Mouse (Mus musculus): ENCODE results near the gene Fbxl20. TPM values are rescaled to one million over a fixed set of nuclear protein-coding genes. Genes with fewer than 3 reads are reported as not detected.

Fbxl20 gene
- polyA plus RNA-seq, 1 experiment = 15.4 TPM

DNA sequence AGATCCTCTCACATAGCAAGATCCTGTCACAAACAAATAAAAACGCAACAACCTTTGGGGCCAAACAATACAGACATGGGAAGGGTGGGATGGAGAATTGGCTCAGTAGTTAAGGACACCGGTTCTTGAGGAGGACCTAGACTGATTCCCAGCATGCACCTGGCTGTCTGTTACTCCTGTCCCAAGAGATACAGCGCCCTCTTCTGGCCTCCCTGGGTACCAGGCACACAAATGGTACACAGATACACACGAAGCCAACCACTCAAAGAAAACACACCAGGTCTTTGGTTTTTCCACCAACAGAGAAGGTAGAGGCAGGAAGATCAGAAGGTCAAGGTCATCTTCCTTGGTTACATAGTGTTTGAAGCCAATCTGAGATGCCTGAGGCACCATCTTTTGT is 104.6 kb downstream of the Fbxl20 start:
- Histone ChIP-seq H3K27ac (ENCODE audit: insufficient read depth, low read length) (no peak overlapping the region), H3K4me1 (ENCODE audit: control insufficient read depth, insufficient read depth, insufficient read length) (peaks cover 7% of the 10 kb centered on the region; the same call in 1 of the 2 replicates), H3K27me3 (ENCODE audit: control insufficient read depth, insufficient read depth, low read length) (no peaks in the 10 kb centered on the region), H3K36me3 (ENCODE audit: control insufficient read depth, insufficient read depth, low read length) (no peaks in the 10 kb centered on the region), H3K4me3 (ENCODE audit: extremely low read depth, insufficient read depth, insufficient read length) (no peak overlapping the region)
- TF ChIP-seq CTCF (IDR thresholded peaks at IDR 0.05; ENCODE audit: extremely low read depth, insufficient read depth, insufficient read length, insufficient replicate concordance) (no peak), POLR2A (IDR thresholded peaks at IDR 0.05; ENCODE audit: low read depth, low read length) (no peak)
- WGBS = 71% methylated on average over 4 of the region's 4 CpGs
- no peak for DNase-seq (ENCODE audit: low read depth in 1 of 2, low spot score in 2 of 2)

DNA sequence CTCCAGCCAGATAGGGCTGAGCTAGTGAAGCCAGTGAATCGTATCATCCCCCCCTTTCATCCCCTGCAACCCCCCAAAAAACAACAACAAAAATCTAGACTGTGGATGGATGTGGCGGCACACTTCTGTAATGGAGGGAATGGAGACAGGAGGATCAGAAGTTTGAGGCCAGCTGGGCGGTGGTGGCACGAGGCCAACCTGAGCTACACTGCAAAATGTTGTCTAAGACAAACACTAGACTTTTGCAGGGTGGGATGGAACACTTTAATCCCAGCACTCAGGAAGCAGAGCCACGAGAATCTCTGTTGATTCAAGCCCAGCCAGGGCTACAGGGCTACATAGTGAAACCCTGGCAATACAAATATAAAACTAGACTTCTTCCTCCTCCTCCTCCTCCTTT is 106.1 kb downstream of the Fbxl20 start:
- Histone ChIP-seq H3K27me3 (ENCODE audit: control insufficient read depth, insufficient read depth, low read length) (no peaks in the 10 kb centered on the region), H3K4me3 (ENCODE audit: extremely low read depth, insufficient read depth, insufficient read length) (no peak overlapping the region), H3K4me1 (ENCODE audit: control insufficient read depth, insufficient read depth, insufficient read length) (no peaks in the 10 kb centered on the region), H3K36me3 (ENCODE audit: control insufficient read depth, insufficient read depth, low read length) (no peaks in the 10 kb centered on the region), H3K27ac (ENCODE audit: insufficient read depth, low read length) (no peak overlapping the region)
- DNase-seq (ENCODE audit: low read depth in 1 of 2, low spot score in 2 of 2) = no peak
- 71% methylated on average over 5 of the region's 5 CpGs for WGBS
- no peak for TF ChIP-seq POLR2A (IDR thresholded peaks at IDR 0.05; ENCODE audit: low read depth, low read length)
- no peak for TF ChIP-seq CTCF (IDR thresholded peaks at IDR 0.05; ENCODE audit: extremely low read depth, insufficient read depth, insufficient read length, insufficient replicate concordance)

DNA sequence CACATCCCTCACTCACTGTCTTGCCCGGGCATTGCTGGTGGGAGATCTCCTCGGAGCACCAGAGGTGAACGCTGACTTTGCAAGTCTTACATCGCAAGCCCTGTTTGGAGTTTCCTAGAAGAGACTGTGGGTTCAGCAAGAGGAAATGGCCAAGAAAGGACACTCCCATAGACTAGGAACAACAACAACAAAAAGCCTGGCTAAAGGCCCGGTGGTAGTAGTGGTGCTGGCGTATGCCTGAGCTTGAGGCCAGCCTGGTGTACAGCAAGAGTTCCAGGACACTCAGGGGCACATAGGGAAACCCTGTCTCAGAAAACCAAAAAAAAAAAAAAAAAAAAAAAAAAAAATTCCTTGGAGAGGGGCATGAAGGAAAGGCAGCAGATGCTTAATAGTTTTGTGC is 107.5 kb downstream of the Fbxl20 start:
- Histone ChIP-seq H3K27me3 (ENCODE audit: control insufficient read depth, insufficient read depth, low read length) (no peaks in the 10 kb centered on the region), H3K36me3 (ENCODE audit: control insufficient read depth, insufficient read depth, low read length) (no peaks in the 10 kb centered on the region)
- DNase-seq (ENCODE audit: low read depth in 1 of 2, low spot score in 2 of 2) = no peak

DNA sequence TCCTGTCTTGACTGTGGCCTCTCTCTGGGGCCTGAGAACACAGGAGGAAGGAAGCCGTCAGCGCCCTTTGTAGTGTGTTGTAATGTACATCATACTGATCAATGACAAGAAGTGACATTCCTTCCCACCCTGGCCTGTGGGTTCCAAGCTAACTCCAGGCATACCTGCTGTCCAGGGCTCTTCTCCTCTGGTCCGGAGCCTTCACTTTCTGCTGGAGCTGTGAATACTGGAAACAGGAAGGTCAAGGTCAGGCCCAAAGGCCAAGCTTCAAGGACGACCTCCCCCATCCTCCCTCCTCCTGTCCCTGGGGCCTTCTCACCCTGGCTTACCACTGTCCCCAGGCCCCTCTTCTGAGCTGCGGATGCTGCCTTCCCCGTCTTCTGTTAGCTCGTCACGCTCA is 109.2 kb downstream of the Fbxl20 start:
- DNase-seq (ENCODE audit: low read depth in 1 of 2, low spot score in 2 of 2) = no peak
- Histone ChIP-seq H3K27ac (ENCODE audit: insufficient read depth, low read length) (no peak overlapping the region), H3K36me3 (ENCODE audit: control insufficient read depth, insufficient read depth, low read length) (no peaks in the 10 kb centered on the region), H3K4me3 (ENCODE audit: extremely low read depth, insufficient read depth, insufficient read length) (no peak overlapping the region), H3K4me1 (ENCODE audit: control insufficient read depth, insufficient read depth, insufficient read length) (0 out of 2 replicates have a peak, but pooled peaks cover 2% of the 10 kb centered on the region), H3K27me3 (ENCODE audit: control insufficient read depth, insufficient read depth, low read length) (peaks cover 1% of the 10 kb centered on the region)
- WGBS = 86% methylated on average over 8 of the region's 8 CpGs
- TF ChIP-seq CTCF (IDR thresholded peaks at IDR 0.05; ENCODE audit: extremely low read depth, insufficient read depth, insufficient read length, insufficient replicate concordance) (no peak), POLR2A (IDR thresholded peaks at IDR 0.05; ENCODE audit: low read depth, low read length) (no peak)

More for the DNA sequence above, 107.5 kb downstream of the Fbxl20 start:
- TF ChIP-seq CTCF (IDR thresholded peaks at IDR 0.05; ENCODE audit: extremely low read depth, insufficient read depth, insufficient read length, insufficient replicate concordance) (no peak), POLR2A (IDR thresholded peaks at IDR 0.05; ENCODE audit: low read depth, low read length) (no peak)
- 76% methylated on average over 6 of the region's 6 CpGs for WGBS
- H3K4me1 ChIP-seq (ENCODE audit: control insufficient read depth, insufficient read depth, insufficient read length) = no peaks in the 10 kb centered on the region
- H3K27ac ChIP-seq (ENCODE audit: insufficient read depth, low read length) = no peak overlapping the region
- no peak overlapping the region for H3K4me3 ChIP-seq (ENCODE audit: extremely low read depth, insufficient read depth, insufficient read length)

DNA sequence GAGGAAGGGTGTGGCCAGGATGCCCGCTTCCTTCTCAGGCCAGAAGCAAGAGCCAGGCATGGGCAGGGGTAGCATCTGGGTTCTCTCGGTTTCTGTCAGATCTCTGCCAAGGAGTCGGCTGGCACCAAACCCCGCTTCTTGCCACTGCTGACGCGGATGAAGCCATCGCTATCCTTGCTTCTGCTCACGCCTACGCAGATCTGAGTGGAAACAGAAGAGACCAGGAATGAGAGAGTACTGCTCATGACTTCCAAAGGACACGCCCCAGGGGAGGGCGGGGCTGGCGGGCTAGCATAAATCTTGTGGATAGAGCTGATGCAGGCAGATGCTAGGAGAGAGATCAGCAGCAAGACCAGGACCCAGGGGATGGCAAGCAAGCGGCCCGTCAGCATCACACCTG is 112.3 kb downstream of the Fbxl20 start:
- TF ChIP-seq POLR2A (IDR thresholded peaks at IDR 0.05; ENCODE audit: low read depth, low read length) = no peak
- no peak for TF ChIP-seq CTCF (IDR thresholded peaks at IDR 0.05; ENCODE audit: extremely low read depth, insufficient read depth, insufficient read length, insufficient replicate concordance)
- Histone ChIP-seq H3K27me3 (ENCODE audit: control insufficient read depth, insufficient read depth, low read length) (peaks cover 4% of the 10 kb centered on the region), H3K4me1 (ENCODE audit: control insufficient read depth, insufficient read depth, insufficient read length) (0 out of 2 replicates have a peak, but pooled peaks cover 4% of the 10 kb centered on the region), H3K27ac (ENCODE audit: insufficient read depth, low read length) (no peak overlapping the region), H3K4me3 (ENCODE audit: extremely low read depth, insufficient read depth, insufficient read length) (no peak overlapping the region), H3K36me3 (ENCODE audit: control insufficient read depth, insufficient read depth, low read length) (no peaks in the 10 kb centered on the region)
- DNase-seq (ENCODE audit: low read depth in 1 of 2, low spot score in 2 of 2) = no peak
- 78% methylated on average over 14 of the region's 14 CpGs for WGBS

DNA sequence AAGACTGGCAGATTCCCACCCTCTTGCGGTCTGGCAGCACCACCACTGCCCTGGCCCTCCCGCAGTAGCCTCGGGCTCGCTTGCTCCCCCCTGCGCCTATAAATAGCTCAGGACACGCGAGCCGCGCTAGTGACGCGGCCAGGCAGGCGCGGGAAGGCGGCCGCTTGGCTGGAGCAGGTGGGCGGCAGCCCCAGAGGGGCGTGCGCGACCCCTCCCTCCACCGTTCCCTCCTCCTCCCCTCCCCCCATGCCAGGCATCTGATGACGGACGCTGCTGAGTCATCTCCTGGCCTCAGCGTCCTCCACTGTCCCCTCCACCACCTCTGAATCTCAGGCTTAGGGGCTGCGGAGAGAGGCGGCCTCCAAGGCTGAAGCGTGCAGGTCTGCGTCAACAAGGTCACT is 114.2 kb downstream of the Fbxl20 start:
- Histone ChIP-seq H3K4me1 (ENCODE audit: control insufficient read depth, insufficient read depth, insufficient read length) (0 out of 2 replicates have a peak, but pooled peaks cover 4% of the 10 kb centered on the region), H3K27me3 (ENCODE audit: control insufficient read depth, insufficient read depth, low read length) (peaks cover 4% of the 10 kb centered on the region), H3K4me3 (ENCODE audit: extremely low read depth, insufficient read depth, insufficient read length) (no peak overlapping the region), H3K27ac (ENCODE audit: insufficient read depth, low read length) (no peak overlapping the region), H3K36me3 (ENCODE audit: control insufficient read depth, insufficient read depth, low read length) (no peaks in the 10 kb centered on the region)
- TF ChIP-seq CTCF (IDR thresholded peaks at IDR 0.05; ENCODE audit: extremely low read depth, insufficient read depth, insufficient read length, insufficient replicate concordance) (no peak), POLR2A (IDR thresholded peaks at IDR 0.05; ENCODE audit: low read depth, low read length) (no peak)
- DNase-seq (ENCODE audit: low read depth in 1 of 2, low spot score in 2 of 2) = no peak
- WGBS = 2% methylated on average over 26 of the region's 27 CpGs

DNA sequence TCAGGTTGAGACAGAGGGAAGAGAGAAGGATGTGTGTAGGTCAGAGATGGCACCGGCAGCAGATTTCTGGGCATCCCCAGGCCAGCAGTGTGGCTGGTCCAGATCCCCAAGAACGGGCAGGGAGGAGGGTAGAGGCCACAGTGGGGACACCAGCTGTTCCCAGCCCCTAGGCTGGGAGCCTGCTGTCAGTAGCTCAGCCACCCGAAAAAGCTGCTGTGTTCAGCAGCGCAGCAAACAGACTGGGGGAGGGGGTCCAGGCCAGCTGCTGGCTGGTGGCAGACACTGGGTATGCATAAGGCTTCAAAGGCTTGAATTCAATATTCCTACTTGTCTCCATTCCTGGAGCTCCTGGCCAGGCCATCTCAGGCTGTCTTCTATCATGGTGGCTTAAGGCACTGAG is 115.4 kb downstream of the Fbxl20 start:
- WGBS = 65% methylated on average over 4 of the region's 4 CpGs
- Histone ChIP-seq H3K27me3 (ENCODE audit: control insufficient read depth, insufficient read depth, low read length) (peaks cover 4% of the 10 kb centered on the region), H3K36me3 (ENCODE audit: control insufficient read depth, insufficient read depth, low read length) (peaks cover 5% of the 10 kb centered on the region), H3K4me1 (ENCODE audit: control insufficient read depth, insufficient read depth, insufficient read length) (0 out of 2 replicates have a peak, but pooled peaks cover 4% of the 10 kb centered on the region), H3K27ac (ENCODE audit: insufficient read depth, low read length) (no peak overlapping the region), H3K4me3 (ENCODE audit: extremely low read depth, insufficient read depth, insufficient read length) (no peak overlapping the region)
- no peak for DNase-seq (ENCODE audit: low read depth in 1 of 2, low spot score in 2 of 2)
- no peak for TF ChIP-seq CTCF (IDR thresholded peaks at IDR 0.05; ENCODE audit: extremely low read depth, insufficient read depth, insufficient read length, insufficient replicate concordance)
- TF ChIP-seq POLR2A (IDR thresholded peaks at IDR 0.05; ENCODE audit: low read depth, low read length) = no peak
